Mouse (Mus musculus): Measurements from ENCODE around the gene Rhcg. TPM values are rescaled to one million over a fixed set of nuclear protein-coding genes. Genes with fewer than 3 reads are reported as not detected.

Rhcg gene
- 9.0 and 9.9 TPM in 2 replicates for polyA plus RNA-seq (2015; fragmentation: Nextera tagmentation; extraction: Ambion mirVana)

DNA sequence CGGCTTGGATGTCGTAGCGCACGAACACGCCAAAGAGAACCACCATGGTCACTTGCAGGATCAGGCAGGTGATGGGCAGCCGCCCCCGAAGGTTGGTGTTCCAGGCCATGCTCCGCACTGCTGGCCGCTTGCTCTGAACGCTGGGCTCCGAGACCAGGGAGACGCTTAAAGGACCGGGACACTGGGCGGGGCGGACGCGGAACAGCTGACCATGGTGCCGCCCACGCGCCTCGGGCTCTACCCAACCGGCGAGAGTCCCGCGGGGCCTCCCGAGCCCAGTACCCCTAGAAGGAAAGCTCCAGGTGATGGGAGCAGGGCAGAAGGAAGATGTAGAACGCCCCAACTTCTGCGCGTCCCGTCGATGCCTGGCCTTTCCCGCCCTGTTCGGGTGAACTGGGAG lies at the start of gene Rhcg:
Rhcg (minus strand) TSS at position 240 of the 400 bp plus-strand sequence.

DNA sequence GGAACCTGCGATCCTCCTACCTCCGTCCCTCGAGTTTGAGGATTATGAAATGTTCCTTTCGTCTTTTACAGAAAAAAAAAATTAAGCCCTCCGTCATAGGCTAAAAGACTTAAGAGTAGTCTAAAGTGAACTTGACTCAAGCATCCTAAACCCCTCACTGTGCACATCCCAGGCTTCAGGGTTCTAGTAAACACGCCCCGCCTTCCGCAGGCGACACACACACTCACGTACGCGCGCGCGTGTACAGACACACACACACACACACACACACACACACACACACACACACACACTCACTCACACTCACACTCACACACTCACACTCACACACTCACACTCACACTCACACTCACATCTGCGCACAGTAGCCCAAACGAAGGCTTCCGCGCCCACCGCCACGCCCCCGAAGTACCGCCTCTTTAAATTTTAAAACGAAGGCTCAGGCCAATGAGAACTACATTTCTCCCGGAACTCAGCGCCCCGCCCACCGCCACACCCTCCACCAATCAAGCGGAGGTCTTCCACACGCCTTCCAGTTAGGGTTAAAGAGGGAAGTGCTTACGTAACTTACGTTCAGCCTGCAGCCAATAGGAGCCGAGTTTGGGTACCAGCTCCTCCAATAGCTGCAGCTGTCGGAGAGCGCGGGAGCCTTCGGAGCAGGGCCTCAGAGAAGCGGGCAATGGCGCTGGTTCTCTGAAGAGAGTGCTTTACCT lies 42.3 kb upstream of the Rhcg start, which contains the start of gene Ticrr:
Ticrr (plus strand) TSS at position 619 of the 713 bp plus-strand sequence.

Other genes starting within 250 kb of the Rhcg start
- gene Rlbp1, start 230.6 kb downstream of the Rhcg start, polyA plus RNA-seq (2015; fragmentation: Nextera tagmentation; extraction: Ambion mirVana) = 15.7 and 18.6 TPM in 2 replicates
- gene Fanci, start 225.7 kb downstream of the Rhcg start, polyA plus RNA-seq (2015; fragmentation: Nextera tagmentation; extraction: Ambion mirVana) = 0.94 and 1.4 TPM in 2 replicates
- gene Polg, start 151.3 kb downstream of the Rhcg start, polyA plus RNA-seq (2015; fragmentation: Nextera tagmentation; extraction: Ambion mirVana) = 22.0 and 26.4 TPM in 2 replicates
- 0.83 and 1.2 TPM in 2 replicates for gene Ticrr, start 42.5 kb upstream of the Rhcg start, polyA plus RNA-seq (2015; fragmentation: Nextera tagmentation; extraction: Ambion mirVana)
- gene Kif7, start 98.1 kb upstream of the Rhcg start, polyA plus RNA-seq (2015; fragmentation: Nextera tagmentation; extraction: Ambion mirVana) = 2.0 and 2.4 TPM in 2 replicates
- gene Plin1, start 115.2 kb upstream of the Rhcg start, polyA plus RNA-seq (2015; fragmentation: Nextera tagmentation; extraction: Ambion mirVana) = 0.51 TPM in 1 of 2 replicates, not detected in the other
- 14.9 and 19.5 TPM in 2 replicates for gene Pex11a, start 125.5 kb upstream of the Rhcg start, polyA plus RNA-seq (2015; fragmentation: Nextera tagmentation; extraction: Ambion mirVana)
- 0.17 and 0.26 TPM in 2 replicates for gene Wdr93, start 125.5 kb upstream of the Rhcg start, polyA plus RNA-seq (2015; fragmentation: Nextera tagmentation; extraction: Ambion mirVana)
- 0.48 TPM in 2 replicates for gene Mesp1, start 176.1 kb upstream of the Rhcg start, polyA plus RNA-seq (2015; fragmentation: Nextera tagmentation; extraction: Ambion mirVana)
- 1.2 and 1.3 TPM in 2 replicates for gene Mesp2, start 193.1 kb upstream of the Rhcg start, polyA plus RNA-seq (2015; fragmentation: Nextera tagmentation; extraction: Ambion mirVana)
- 5.0 and 6.3 TPM in 2 replicates for gene Anpep, start 243.4 kb upstream of the Rhcg start, polyA plus RNA-seq (2015; fragmentation: Nextera tagmentation; extraction: Ambion mirVana)

Measured in neural tube, postnatal 0 days (tissue).